Mouse (Mus musculus): Measurements from ENCODE around the gene Lpo. TPM values are rescaled to one million over a fixed set of nuclear protein-coding genes. Genes with fewer than 3 reads are reported as not detected.
"Not testable (repeated sequence)": the region's sequence is repeated elsewhere in the genome, so short reads cannot be mapped to it uniquely, and the experiment has no call there.

The Lpo gene
- 0.18 and 0.38 TPM in 2 replicates for polyA plus RNA-seq (2014; fragmentation: Nextera tagmentation; extraction: Ambion mirVana)

DNA sequence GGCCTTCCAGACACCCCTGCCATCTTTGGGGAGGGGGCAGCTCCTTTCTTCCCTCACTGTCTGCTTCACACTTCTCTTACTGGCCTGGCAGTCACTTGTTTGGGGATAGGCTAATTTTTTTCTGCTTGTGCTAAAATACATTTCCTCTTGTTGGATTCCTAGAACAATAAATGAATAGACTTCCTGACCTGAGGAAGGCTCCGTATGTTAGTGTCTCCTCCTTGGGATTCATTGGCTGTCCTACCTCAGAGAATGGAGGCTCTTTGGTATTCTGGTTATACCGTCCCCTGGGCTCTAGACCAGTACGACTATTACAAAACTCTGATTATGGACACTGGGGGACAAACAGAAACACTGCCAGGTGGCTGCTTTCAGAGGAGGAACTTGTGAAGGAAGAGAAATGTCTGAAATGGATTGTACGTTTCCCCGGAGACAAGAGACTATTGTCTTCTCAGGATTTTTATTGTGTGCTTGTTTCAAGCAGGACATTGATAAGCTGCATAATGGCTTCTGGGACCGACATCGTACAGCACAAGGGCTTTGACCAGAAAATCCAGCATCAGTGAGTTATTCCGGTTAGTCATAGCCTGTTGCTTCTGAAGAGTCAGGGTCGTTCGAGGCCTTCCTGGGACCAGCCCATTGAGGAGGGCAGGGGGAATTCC is at the start of gene Lpo:
TSS of gene Lpo (minus strand) at position 51 of the 662 bp plus-strand sequence.
- H3K9ac ChIP-seq (ENCODE audit: low read depth, low read length), result no peak within 1 kb of the TSS
- no peak within 1 kb of the TSS for H3K27ac ChIP-seq (replicated peaks; ENCODE audit: low read depth, low read length)
- ATAC-seq (ENCODE audit: low read depth) (no peak), DNase-seq (ENCODE audit: low spot score) (no peak)
- H3K4me2 ChIP-seq (ENCODE audit: low read depth, low read length), result no peak within 1 kb of the TSS
- no peaks in the 10 kb centered on the region for H3K36me3 ChIP-seq (ENCODE audit: control insufficient read depth, insufficient read depth, low read length)
- H3K27me3 ChIP-seq (replicated peaks; ENCODE audit: control insufficient read depth, insufficient read depth, low read length), result no peaks in the 10 kb centered on the region
- H3K4me1 ChIP-seq (ENCODE audit: control insufficient read depth, insufficient read depth, low read length), result no peaks in the 10 kb centered on the region
- H3K4me3 ChIP-seq (ENCODE audit: low read depth, low read length), result no peak within 1 kb of the TSS
- H3K9me3 ChIP-seq (ENCODE audit: control insufficient read depth, low read length), result no peaks in the 10 kb centered on the region
- WGBS, result 66% methylated on average over 10 of the region's 10 CpGs

DNA sequence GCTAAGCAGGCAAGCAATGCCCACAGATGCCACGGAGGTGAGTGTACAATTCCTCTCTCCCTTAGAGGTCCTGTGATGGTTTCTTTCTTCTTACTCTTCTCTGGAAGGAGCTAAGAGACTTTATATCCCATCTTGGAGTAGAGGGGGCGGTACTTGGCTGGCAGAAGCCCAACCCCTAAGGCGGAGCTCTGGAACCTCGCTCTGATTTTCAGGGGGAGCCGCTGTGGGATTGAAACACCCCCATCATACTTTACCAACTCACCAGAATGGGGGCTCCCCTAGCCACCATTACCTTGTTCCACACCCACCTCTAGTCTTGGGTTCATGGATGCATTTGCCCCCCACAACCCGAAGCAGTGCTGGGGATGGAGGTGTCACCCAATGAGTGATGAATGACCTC is 47.3 kb upstream of the Lpo start, which contains the start of gene Epx:
TSS of gene Epx (minus strand) at position 101 of the 400 bp plus-strand sequence.
- Histone ChIP-seq H3K36me3 (ENCODE audit: control insufficient read depth, insufficient read depth, low read length) (no peaks in the 10 kb centered on the region), H3K4me2 (ENCODE audit: low read depth, low read length) (no peak within 1 kb of the TSS), H3K4me3 (ENCODE audit: low read depth, low read length) (no peak within 1 kb of the TSS), H3K27me3 (replicated peaks; ENCODE audit: control insufficient read depth, insufficient read depth, low read length) (no peaks in the 10 kb centered on the region), H3K4me1 (ENCODE audit: control insufficient read depth, insufficient read depth, low read length) (no peaks in the 10 kb centered on the region), H3K9me3 (ENCODE audit: control insufficient read depth, low read length) (no peaks in the 10 kb centered on the region), H3K27ac (replicated peaks; ENCODE audit: low read depth, low read length) (no peak within 1 kb of the TSS), H3K9ac (ENCODE audit: low read depth, low read length) (no peak within 1 kb of the TSS)
- DNase-seq (ENCODE audit: low spot score), result no peak
- WGBS, result 82% methylated on average over 6 of the region's 6 CpGs
- ATAC-seq (ENCODE audit: low read depth), result no peak

DNA sequence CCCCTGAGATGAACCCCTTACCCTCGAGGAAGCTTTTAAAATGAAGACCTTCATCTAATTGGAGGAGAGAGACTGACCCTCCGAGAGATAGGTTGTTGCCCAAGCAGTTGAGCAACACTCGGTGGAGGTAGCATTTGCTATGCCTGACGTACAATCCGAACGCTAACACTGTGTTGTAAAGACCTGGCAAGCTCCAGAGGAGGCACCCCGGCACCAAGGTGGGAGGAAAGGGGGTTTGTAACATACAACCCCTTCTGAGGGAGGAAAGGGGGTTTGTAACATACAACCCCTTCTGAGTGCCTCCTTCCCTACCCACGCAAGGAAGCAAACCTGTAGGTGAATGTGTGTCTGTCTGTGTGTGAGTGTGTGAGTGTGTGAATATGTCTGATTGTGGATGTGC is 43.7 kb upstream of the Lpo start:
- ATAC-seq (ENCODE audit: low read depth) (no peak), DNase-seq (ENCODE audit: low spot score) (peak; percentile 5)
- Histone ChIP-seq H3K4me2 (ENCODE audit: low read depth, low read length) (no peak overlapping the region), H3K9ac (ENCODE audit: low read depth, low read length) (no peak overlapping the region), H3K9me3 (ENCODE audit: control insufficient read depth, low read length) (no peaks in the 10 kb centered on the region), H3K4me3 (ENCODE audit: low read depth, low read length) (no peak overlapping the region), H3K27me3 (replicated peaks; ENCODE audit: control insufficient read depth, insufficient read depth, low read length) (no peaks in the 10 kb centered on the region), H3K4me1 (ENCODE audit: control insufficient read depth, insufficient read depth, low read length) (no peaks in the 10 kb centered on the region), H3K27ac (replicated peaks; ENCODE audit: low read depth, low read length) (no peak overlapping the region), H3K36me3 (ENCODE audit: control insufficient read depth, insufficient read depth, low read length) (no peaks in the 10 kb centered on the region)
- WGBS, result 38% methylated on average over 8 of the region's 8 CpGs

DNA sequence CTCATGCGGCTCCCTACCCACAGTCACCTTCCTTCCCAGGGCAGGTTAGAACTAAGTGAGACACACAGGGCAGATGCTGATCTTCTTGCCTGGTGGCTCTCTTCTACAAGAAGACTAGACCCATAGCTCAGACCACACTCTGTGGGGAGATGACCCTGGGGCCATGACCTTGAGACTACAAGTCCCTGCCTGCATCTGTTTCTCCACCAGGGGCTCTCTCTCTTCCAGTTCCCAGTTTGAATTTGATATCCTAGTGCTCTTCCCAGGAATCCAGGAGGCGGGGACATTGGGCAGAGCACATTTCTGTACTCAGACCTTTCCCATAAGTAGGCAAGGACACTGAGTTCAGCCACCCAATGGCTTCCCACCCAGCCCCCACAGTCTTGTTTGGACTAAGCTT is 42.0 kb upstream of the Lpo start:
- no peaks in the 10 kb centered on the region for H3K4me1 ChIP-seq (ENCODE audit: control insufficient read depth, insufficient read depth, low read length)
- DNase-seq (ENCODE audit: low spot score) (no peak), ATAC-seq (ENCODE audit: low read depth) (no peak)
- H3K27ac ChIP-seq (replicated peaks; ENCODE audit: low read depth, low read length), result no peak overlapping the region
- no peak overlapping the region for H3K4me2 ChIP-seq (ENCODE audit: low read depth, low read length)
- WGBS, result 56% methylated on average over 2 of the region's 2 CpGs
- no peaks in the 10 kb centered on the region for H3K36me3 ChIP-seq (ENCODE audit: control insufficient read depth, insufficient read depth, low read length)
- no peaks in the 10 kb centered on the region for H3K27me3 ChIP-seq (replicated peaks; ENCODE audit: control insufficient read depth, insufficient read depth, low read length)
- no peaks in the 10 kb centered on the region for H3K9me3 ChIP-seq (ENCODE audit: control insufficient read depth, low read length)
- H3K4me3 ChIP-seq (ENCODE audit: low read depth, low read length), result no peak overlapping the region
- H3K9ac ChIP-seq (ENCODE audit: low read depth, low read length), result no peak overlapping the region

DNA sequence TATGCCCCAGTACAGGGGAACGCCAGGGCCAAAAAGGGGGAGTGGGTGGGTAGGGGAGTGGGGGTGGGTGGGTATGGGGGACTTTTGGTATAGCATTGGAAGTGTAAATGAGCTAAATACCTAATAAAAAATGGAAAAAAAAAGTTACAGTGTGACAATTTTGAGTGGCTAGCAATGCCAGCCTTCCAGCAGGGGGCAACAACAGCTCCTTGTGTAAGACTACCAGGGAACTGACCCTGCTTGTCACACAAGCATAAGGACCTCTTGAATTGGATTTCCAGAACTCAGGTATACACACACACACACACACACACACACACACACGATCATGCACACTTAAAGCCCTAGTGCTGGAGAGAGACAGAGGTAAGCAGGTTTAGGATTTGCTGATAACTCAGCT is 38.8 kb upstream of the Lpo start:
- H3K4me2 ChIP-seq (ENCODE audit: low read depth, low read length); H3K9me3 ChIP-seq (ENCODE audit: control insufficient read depth, low read length); ATAC-seq (ENCODE audit: low read depth); H3K27ac ChIP-seq (replicated peaks; ENCODE audit: low read depth, low read length); H3K36me3 ChIP-seq (ENCODE audit: control insufficient read depth, insufficient read depth, low read length); H3K4me3 ChIP-seq (ENCODE audit: low read depth, low read length); H3K9ac ChIP-seq (ENCODE audit: low read depth, low read length); H3K4me1 ChIP-seq (ENCODE audit: control insufficient read depth, insufficient read depth, low read length); DNase-seq (ENCODE audit: low spot score); H3K27me3 ChIP-seq (replicated peaks; ENCODE audit: control insufficient read depth, insufficient read depth, low read length): not testable (repeated sequence)
- whole genome bisulfite sequencing, result 87% methylated on average over 1 of the region's 2 CpGs

DNA sequence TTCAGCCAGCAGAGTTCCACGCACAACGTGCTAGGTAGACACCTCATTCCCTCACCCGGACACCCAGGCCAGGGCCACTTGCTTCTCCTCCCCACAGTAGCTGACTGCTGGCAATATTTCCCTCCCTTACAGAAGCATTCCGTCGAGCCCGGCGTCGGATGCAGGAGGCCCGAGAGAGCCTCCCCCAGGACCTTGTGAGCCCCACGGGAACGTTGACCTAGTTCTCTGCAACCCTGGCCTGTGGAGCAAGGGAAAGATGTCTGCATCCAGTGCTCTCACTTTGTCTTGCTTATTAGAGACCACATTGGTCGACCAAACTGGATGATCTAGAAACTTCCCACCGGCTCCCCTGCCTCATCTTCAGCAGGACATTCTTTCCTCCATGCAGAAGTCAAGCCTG is 34.7 kb upstream of the Lpo start:
- Histone ChIP-seq H3K4me3 (ENCODE audit: low read depth, low read length) (no peak overlapping the region), H3K9me3 (ENCODE audit: control insufficient read depth, low read length) (no peaks in the 10 kb centered on the region), H3K27me3 (replicated peaks; ENCODE audit: control insufficient read depth, insufficient read depth, low read length) (no peaks in the 10 kb centered on the region), H3K4me1 (ENCODE audit: control insufficient read depth, insufficient read depth, low read length) (no peaks in the 10 kb centered on the region), H3K4me2 (ENCODE audit: low read depth, low read length) (no peak overlapping the region), H3K9ac (ENCODE audit: low read depth, low read length) (no peak overlapping the region), H3K36me3 (ENCODE audit: control insufficient read depth, insufficient read depth, low read length) (peaks cover 28% of the 10 kb centered on the region; the same call in 1 of the 2 replicates), H3K27ac (replicated peaks; ENCODE audit: low read depth, low read length) (no peak overlapping the region)
- ATAC-seq (ENCODE audit: low read depth) (no peak), DNase-seq (ENCODE audit: low spot score) (no peak)
- 88% methylated on average over 13 of the region's 13 CpGs for WGBS

DNA sequence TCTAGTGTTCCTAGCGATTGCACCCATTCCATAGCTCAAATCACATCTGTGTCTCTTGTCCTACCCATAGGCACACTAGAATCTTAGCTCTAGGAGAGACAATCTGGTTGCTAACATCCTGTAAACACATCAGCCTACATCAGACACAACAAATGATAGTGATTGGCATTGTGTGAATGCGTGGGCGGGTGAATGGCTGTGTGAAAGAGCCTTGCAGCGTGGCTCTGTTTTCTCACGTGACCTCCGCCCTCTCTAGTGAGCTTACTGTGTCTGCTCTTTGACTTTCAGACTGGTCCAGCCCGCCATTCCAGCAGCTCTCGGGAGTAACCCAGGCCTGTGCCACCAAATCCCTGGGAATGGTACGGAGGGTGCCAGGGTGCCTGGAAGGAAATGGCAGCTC is 32.3 kb upstream of the Lpo start:
- WGBS, result 81% methylated on average over 9 of the region's 9 CpGs

DNA sequence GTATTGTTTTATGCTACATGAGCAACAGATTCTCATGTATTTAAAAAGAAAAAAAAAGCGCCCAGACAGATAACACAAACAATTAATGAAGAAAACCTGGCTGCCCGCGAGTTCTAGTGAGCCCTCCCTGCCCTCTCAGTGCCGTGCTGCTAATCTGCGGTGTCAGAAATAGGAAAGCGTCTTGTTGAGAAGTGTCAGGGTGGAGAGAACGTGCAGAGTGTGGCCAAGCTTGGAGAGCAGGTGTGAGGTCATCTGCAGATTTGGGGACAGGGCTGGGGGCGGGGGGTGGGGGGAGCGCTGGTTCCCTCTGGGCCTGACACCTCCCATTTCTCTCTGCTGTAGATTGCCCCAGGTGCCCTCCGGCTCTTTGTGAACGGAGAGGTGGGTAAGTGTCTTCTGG is 31.2 kb upstream of the Lpo start:
- no peak for ATAC-seq (ENCODE audit: low read depth)
- 91% methylated on average over 11 of the region's 11 CpGs for WGBS
- DNase-seq (ENCODE audit: low spot score), result no peak
- Histone ChIP-seq H3K27me3 (replicated peaks; ENCODE audit: control insufficient read depth, insufficient read depth, low read length) (no peaks in the 10 kb centered on the region), H3K27ac (replicated peaks; ENCODE audit: low read depth, low read length) (no peak overlapping the region), H3K9me3 (ENCODE audit: control insufficient read depth, low read length) (no peaks in the 10 kb centered on the region), H3K4me2 (ENCODE audit: low read depth, low read length) (no peak overlapping the region), H3K9ac (ENCODE audit: low read depth, low read length) (no peak overlapping the region), H3K36me3 (ENCODE audit: control insufficient read depth, insufficient read depth, low read length) (peaks cover 45% of the 10 kb centered on the region), H3K4me3 (ENCODE audit: low read depth, low read length) (no peak overlapping the region), H3K4me1 (ENCODE audit: control insufficient read depth, insufficient read depth, low read length) (no peaks in the 10 kb centered on the region)

More for the DNA sequence above, 32.3 kb upstream of the Lpo start:
- peaks cover 45% of the 10 kb centered on the region for H3K36me3 ChIP-seq (ENCODE audit: control insufficient read depth, insufficient read depth, low read length)
- H3K9me3 ChIP-seq (ENCODE audit: control insufficient read depth, low read length), result no peaks in the 10 kb centered on the region
- no peaks in the 10 kb centered on the region for H3K4me1 ChIP-seq (ENCODE audit: control insufficient read depth, insufficient read depth, low read length)
- no peak for ATAC-seq (ENCODE audit: low read depth)
- H3K27me3 ChIP-seq (replicated peaks; ENCODE audit: control insufficient read depth, insufficient read depth, low read length), result no peaks in the 10 kb centered on the region
- H3K9ac ChIP-seq (ENCODE audit: low read depth, low read length), result no peak overlapping the region
- DNase-seq (ENCODE audit: low spot score), result no peak
- H3K4me3 ChIP-seq (ENCODE audit: low read depth, low read length), result no peak overlapping the region
- H3K27ac ChIP-seq (replicated peaks; ENCODE audit: low read depth, low read length), result no peak overlapping the region
- H3K4me2 ChIP-seq (ENCODE audit: low read depth, low read length), result no peak overlapping the region

DNA sequence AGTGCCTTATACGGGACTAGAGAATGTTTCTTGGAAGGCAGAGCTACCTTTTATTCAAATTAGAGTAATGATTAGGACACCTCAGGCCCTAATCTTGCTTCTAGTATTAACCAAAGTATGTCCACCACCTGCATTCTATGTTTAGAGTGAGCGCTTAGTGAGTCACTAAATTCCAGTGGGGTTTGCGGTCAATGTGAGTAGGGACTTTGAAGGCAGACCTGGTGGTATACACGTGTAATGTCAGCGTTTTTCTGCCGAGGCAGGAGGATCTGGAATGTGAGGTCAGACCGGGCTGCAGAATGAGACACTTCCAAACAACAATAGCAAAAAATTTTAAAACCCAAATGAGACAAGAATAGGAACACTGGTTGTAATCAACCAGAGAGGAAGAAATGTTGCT is 26.5 kb upstream of the Lpo start:
- Histone ChIP-seq H3K9ac (ENCODE audit: low read depth, low read length) (no peak overlapping the region), H3K4me3 (ENCODE audit: low read depth, low read length) (no peak overlapping the region), H3K27ac (replicated peaks; ENCODE audit: low read depth, low read length) (no peak overlapping the region), H3K36me3 (ENCODE audit: control insufficient read depth, insufficient read depth, low read length) (peaks cover 26% of the 10 kb centered on the region), H3K4me1 (ENCODE audit: control insufficient read depth, insufficient read depth, low read length) (peaks cover 4% of the 10 kb centered on the region), H3K27me3 (replicated peaks; ENCODE audit: control insufficient read depth, insufficient read depth, low read length) (no peaks in the 10 kb centered on the region), H3K9me3 (ENCODE audit: control insufficient read depth, low read length) (no peaks in the 10 kb centered on the region), H3K4me2 (ENCODE audit: low read depth, low read length) (no peak overlapping the region)
- 87% methylated on average over 7 of the region's 7 CpGs for WGBS
- no peak for ATAC-seq (ENCODE audit: low read depth)
- no peak for DNase-seq (ENCODE audit: low spot score)

Measured in embryonic facial prominence, embryonic 14.5 days (tissue).